Mouse (Mus musculus) thymus, adult 2 months (tissue): Measurements from ENCODE around the gene Nyap1.
"Not testable (repeated sequence)": the region's sequence is repeated elsewhere in the genome, so short reads cannot be mapped to it uniquely, and the experiment has no call there.

Experiments
- CTCF ChIP-seq: fragments of 200-500 bp; IDR thresholded peaks from 2 replicates; pipeline ENCODE4 v1.5.1; 2012; ENCODE audit warnings: mild to moderate bottlenecking, control low read depth, low read length, moderate library complexity, borderline replicate concordance; ENCODE audit not compliant: control insufficient read depth, poor library complexity, insufficient read depth; ENCODE audit errors: extremely low read depth
- POLR2A ChIP-seq: fragments of 200-500 bp; IDR thresholded peaks from 2 replicates; pipeline ENCODE4 v1.6.1; 2012; ENCODE audit warnings: mild to moderate bottlenecking, low read length, control low read depth, moderate library complexity; ENCODE audit not compliant: control insufficient read depth, poor library complexity, insufficient read depth; ENCODE audit errors: extremely low read depth

DNA sequence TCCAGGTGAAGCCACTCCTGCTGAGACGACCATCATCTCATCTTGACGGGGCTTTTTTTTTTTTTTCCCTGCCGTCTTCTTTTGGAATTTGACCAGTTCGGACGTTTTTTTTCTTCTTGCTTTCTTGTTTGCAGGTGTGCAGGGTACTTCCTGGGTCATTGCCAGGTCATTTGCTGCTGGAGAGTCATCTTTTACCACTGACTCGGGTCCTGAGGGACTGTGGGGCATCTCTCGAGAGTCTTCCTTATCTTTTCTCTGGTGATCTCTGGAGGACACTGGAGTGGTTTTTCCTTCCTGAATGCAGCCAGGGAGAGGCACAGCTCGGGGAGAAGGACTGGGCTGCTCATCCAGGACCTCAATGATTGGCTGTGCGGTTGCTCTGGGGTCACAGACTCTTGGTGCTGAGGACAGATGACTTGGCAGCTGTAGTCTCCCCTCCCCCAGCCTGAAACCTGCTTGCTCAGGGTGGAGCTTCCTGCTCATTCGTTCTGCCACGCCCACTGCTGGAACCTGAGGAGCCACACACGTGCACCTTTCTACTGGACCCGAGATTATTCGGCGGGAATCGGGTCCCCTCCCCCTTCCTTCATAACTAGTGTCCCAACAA lies 20.7 kb downstream of the Nyap1 start:
- TF ChIP-seq POLR2A, CTCF: not testable (repeated sequence)
